Comparison of ENCODE assay signal across 10 mouse cellular contexts in genomic region chr11:106709227-106709985, GRCm38 (mm10). TPM values are rescaled to one million over a fixed set of nuclear protein-coding genes. Genes with fewer than 3 reads are reported as not detected.
DNase-seq lines count a peak whose midpoint lies in the region; ATAC-seq and TF ChIP-seq lines count a peak whose summit lies in the region.
"Had no signal": no experiment of that assay in that cellular context is flagged by ENCODE, and none has a peak within 500 bp of the region (broad histone marks: within the 10 kb centered on the region; RNA-seq: fewer than 3 reads in every experiment).

No protein-coding gene starts in this region.

- peak overlapping the region; percentile 50 for H3K4me2 ChIP-seq in lung, postnatal 0 days (replicated peaks; ENCODE audit: low read depth, low read length)
- H3K4me2 ChIP-seq in intestine, embryonic 15.5 days (replicated peaks) = peak overlapping the region; percentile 43

- H3K9me3 ChIP-seq in lung, postnatal 0 days (ENCODE audit: low read length) = no peaks in the 10 kb centered on the region
- H3K9me3 ChIP-seq in intestine, embryonic 15.5 days = no peaks in the 10 kb centered on the region

- TF ChIP-seq EP300 in lung, postnatal 0 days (IDR thresholded peaks at IDR 0.05) = no peak

- peak; percentile 10; the same call in 1 of the 2 replicates for ATAC-seq in lung, postnatal 0 days
- ATAC-seq in intestine, embryonic 15.5 days = peak; percentile 52

- intact Hi-C loops in gastrocnemius, postnatal 14 days (cut with DNase I; ENCODE audit: low total_unique reads) = no loop called here

- H3K4me3 ChIP-seq in lung, postnatal 0 days (ENCODE audit: low read depth, low read length) = peak overlapping the region; percentile 2; the same call in 1 of the 2 replicates
- no peak overlapping the region for H3K4me3 ChIP-seq in intestine, embryonic 15.5 days (replicated peaks)
- 0 out of 2 replicates have a peak overlapping the region, but pooled peaks have one; percentile 0 for H3K4me3 ChIP-seq in small intestine, adult 2 months (ENCODE audit: low read depth, low read length)
- no peak overlapping the region for H3K4me3 ChIP-seq in layer of hippocampus, adult 2 months

- no peaks in the 10 kb centered on the region for H3K4me1 ChIP-seq in lung, postnatal 0 days (ENCODE audit: insufficient read depth, low read depth, low read length)
- peaks cover 10% of the 10 kb centered on the region; the same call in 1 of the 2 replicates for H3K4me1 ChIP-seq in intestine, embryonic 15.5 days (replicated peaks)
- H3K4me1 ChIP-seq in small intestine, adult 2 months (ENCODE audit: control insufficient read depth, insufficient read depth, insufficient read length, low read length) = peaks cover 22% of the 10 kb centered on the region

- H3K9ac ChIP-seq in lung, postnatal 0 days (replicated peaks; ENCODE audit: low read depth) = no peak overlapping the region
- no peak overlapping the region for H3K9ac ChIP-seq in intestine, embryonic 15.5 days

- DNase-seq in cerebellum, postnatal 10 days = peak; percentile 32 to 39
- DNase-seq in cerebellum, adult 18-20 months = no peak
- DNase-seq in lung, postnatal 0 days (ENCODE audit: low spot score) = no peak
- no peak for DNase-seq in lung, postnatal 25 days (ENCODE audit: low spot score)
- DNase-seq in layer of hippocampus, adult 2 months (ENCODE audit: low spot score in 2 of 2) = no peak
- no peak for DNase-seq in gastrocnemius, postnatal 14 days
- DNase-seq: thymus, postnatal 4 days had no signal

- no peaks in the 10 kb centered on the region for H3K27me3 ChIP-seq in lung, postnatal 0 days (replicated peaks; ENCODE audit: insufficient read depth, low read length)
- H3K27me3 ChIP-seq in intestine, embryonic 15.5 days (replicated peaks) = no peaks in the 10 kb centered on the region
- H3K27me3 ChIP-seq in small intestine, adult 2 months (ENCODE audit: control insufficient read depth, insufficient read depth, low read length) = no peaks in the 10 kb centered on the region

- no peak for TF ChIP-seq POLR2A in small intestine, adult 2 months (IDR thresholded peaks at IDR 0.05; ENCODE audit: low read depth, low read length)

- H3K36me3 ChIP-seq in lung, postnatal 0 days (ENCODE audit: insufficient read depth, low read length) = no peaks in the 10 kb centered on the region
- H3K36me3 ChIP-seq in intestine, embryonic 15.5 days = no peaks in the 10 kb centered on the region
- H3K36me3 ChIP-seq in small intestine, adult 2 months (ENCODE audit: control insufficient read depth, insufficient read depth, low read length) = no peaks in the 10 kb centered on the region

- TF ChIP-seq CTCF in lung, postnatal 0 days (IDR thresholded peaks at IDR 0.05) = no peak
- no peak for TF ChIP-seq CTCF in small intestine, adult 2 months (IDR thresholded peaks at IDR 0.05; ENCODE audit: extremely low read depth, insufficient read length, insufficient replicate concordance, low read depth, low read length)
- no peak for TF ChIP-seq CTCF in layer of hippocampus, adult 2 months (conservative IDR thresholded peaks at IDR 0.05)

- H3K27ac ChIP-seq in lung, postnatal 0 days (ENCODE audit: low read length) = no peak overlapping the region
- H3K27ac ChIP-seq in intestine, embryonic 15.5 days = no peak overlapping the region
- H3K27ac ChIP-seq in small intestine, adult 2 months (ENCODE audit: insufficient read depth, low read depth, low read length) = no peak overlapping the region
- no peak overlapping the region for H3K27ac ChIP-seq in layer of hippocampus, adult 2 months
- H3K27ac ChIP-seq: macrophage had no signal

- 35% methylated on average over 15 of the region's 15 CpGs for WGBS in lung, postnatal 0 days
- 31% methylated on average over 15 of the region's 15 CpGs for WGBS in intestine, embryonic 15.5 days
- 25% methylated on average over 15 of the region's 15 CpGs for WGBS in small intestine, adult 2 months

RNA-seq across cellular contexts. Expression of gene Pecam1, which starts 41.0 kb away (rescaled TPM):
- polyA plus RNA-seq in lung, postnatal 0 days (2015; fragmentation: Nextera tagmentation; extraction: Ambion mirVana) = 163 and 172 TPM in 2 replicates
- 46.5 and 49.3 TPM in 2 replicates for polyA plus RNA-seq in intestine, embryonic 15.5 days (2015; fragmentation: Nextera tagmentation; extraction: Ambion mirVana)
- 6.3 and 10.7 TPM in 2 replicates for polyA plus RNA-seq in small intestine, adult 2 months (2012; rRNA removed)
- 10 to 100 TPM; 15.9 to 20.4 TPM for total RNA-seq in layer of hippocampus, adult 2 months (2021)
- total RNA-seq in gastrocnemius, postnatal 14 days (2021) = 10 to 100 TPM; 92.5 to 98.5 TPM

RNA-seq across cellular contexts. Expression of gene Milr1, which starts 41.6 kb away (rescaled TPM):
- 2.5 and 4.1 TPM in 2 replicates for polyA plus RNA-seq in lung, postnatal 0 days (2015; fragmentation: Nextera tagmentation; extraction: Ambion mirVana)
- 2.0 TPM in 2 replicates for polyA plus RNA-seq in intestine, embryonic 15.5 days (2015; fragmentation: Nextera tagmentation; extraction: Ambion mirVana)
- 0.30 and 0.77 TPM in 2 replicates for polyA plus RNA-seq in small intestine, adult 2 months (2012; rRNA removed)
- not detected for total RNA-seq in layer of hippocampus, adult 2 months (2021)
- total RNA-seq in gastrocnemius, postnatal 14 days (2021) = under 1 TPM; 0.55 to 0.84 TPM

Comparison
In these comparisons a context has a peak if more than half of its experiments do, and no peak if none do; other contexts are left out.
1. DNase-seq: peak in cerebellum, postnatal 10 days (2 of 2); none in cerebellum, adult 18-20 months (0 of 2), lung, postnatal 0 days (single experiment), lung, postnatal 25 days (single experiment), layer of hippocampus, adult 2 months (0 of 2) and gastrocnemius, postnatal 14 days (single experiment).
2. H3K4me3 ChIP-seq: peak in lung, postnatal 0 days (single experiment) and small intestine, adult 2 months (single experiment); none in intestine, embryonic 15.5 days (single experiment) and layer of hippocampus, adult 2 months (single experiment).